Comparison of ENCODE assay signal across 8 mouse cellular contexts in the genomic region with DNA sequence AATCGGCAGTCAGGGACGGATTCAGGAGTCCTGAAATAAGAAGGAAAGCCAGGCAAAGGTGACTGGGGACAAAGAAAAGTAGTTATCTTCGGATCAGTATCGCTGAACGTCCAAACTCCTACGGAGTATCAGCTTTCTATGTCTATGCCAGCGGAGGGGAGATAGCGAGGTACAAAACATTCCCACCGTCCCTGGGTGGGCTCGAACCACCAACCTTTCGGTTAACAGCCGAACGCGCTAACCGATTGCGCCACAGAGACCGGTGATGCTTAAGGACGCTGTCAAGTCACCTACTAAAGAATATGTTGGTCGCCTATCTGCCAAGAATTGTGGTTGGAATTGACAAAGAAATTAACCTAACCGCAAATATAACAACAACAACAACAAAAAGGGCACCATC. TPM values are rescaled to one million over a fixed set of nuclear protein-coding genes. Genes with fewer than 3 reads are reported as not detected.
DNase-seq lines count a peak whose midpoint lies in the region; ATAC-seq and TF ChIP-seq lines count a peak whose summit lies in the region.

No protein-coding gene starts in this region.

- peak overlapping the region; percentile 94 for H3K4me2 ChIP-seq in hindbrain, embryonic 14.5 days (replicated peaks)

- H3K9me3 ChIP-seq in hindbrain, embryonic 14.5 days (ENCODE audit: control insufficient read depth, low read length), result no peaks in the 10 kb centered on the region

- no peaks in the 10 kb centered on the region for H3K36me3 ChIP-seq in hindbrain, embryonic 14.5 days (replicated peaks; ENCODE audit: control insufficient read depth, insufficient read depth)

- CTCF ChIA-PET in Patski (lab: Charles Lee), result interaction anchor here (1.5 kb wide), 1 partner anchor 78 kb away, joined by 4 read pairs; no protein-coding TSS in a partner anchor

- H3K4me3 ChIP-seq in hindbrain, embryonic 14.5 days (replicated peaks; ENCODE audit: low read length), result peak overlapping the region; percentile 64

- H3K27me3 ChIP-seq in Patski, result peaks cover 15% of the 10 kb centered on the region
- peaks cover 30% of the 10 kb centered on the region for H3K27me3 ChIP-seq in hindbrain, embryonic 14.5 days (ENCODE audit: control insufficient read depth, insufficient read depth, low read length)

- WGBS in hindbrain, embryonic 14.5 days, result under 1% methylated on average over 20 of the region's 20 CpGs

- H3K9ac ChIP-seq in hindbrain, embryonic 14.5 days, result peak overlapping the region; percentile 63

- POLR2A ChIA-PET in Patski (lab: Charles Lee), result no interaction called here

- DNase-seq in Patski (ENCODE audit: low read depth, low spot score), result no peak
- peak; percentile 94 to 95 for DNase-seq in cerebellum, postnatal 25 days
- DNase-seq in frontal cortex, postnatal 25 days (ENCODE audit: low spot score in 2 of 2), result peak; percentile 92 to 94
- DNase-seq in hindbrain, embryonic 14.5 days (ENCODE audit: low spot score), result peak; percentile 95
- DNase-seq in layer of hippocampus, postnatal 36 days, result peak; percentile 89 to 94
- DNase-seq in lung, postnatal 36 days, result peak; percentile 90
- peak; percentile 94 for DNase-seq in retina, embryonic 14.5 days (ENCODE audit: low spot score)
- DNase-seq in thymus, postnatal 4 days, result peak; percentile 91

- in situ Hi-C loops in Patski (cut with MboI; ENCODE audit: low pct_unique_long_range_greater_than_20kb), result no loop called here

- no peak for TF ChIP-seq CTCF in Patski (IDR thresholded peaks at IDR 0.05)

- peak; percentile 47 for ATAC-seq in Patski
- ATAC-seq in hindbrain, embryonic 14.5 days (ENCODE audit: low FRiP score), result peak; percentile 80

- no peak overlapping the region for H3K27ac ChIP-seq in hindbrain, embryonic 14.5 days

- peaks cover 15% of the 10 kb centered on the region; the same call in 1 of the 2 replicates for H3K4me1 ChIP-seq in hindbrain, embryonic 14.5 days (replicated peaks; ENCODE audit: control insufficient read depth, insufficient read depth, low read length)

RNA-seq across cellular contexts. Expression of gene Fcgr4, which starts 15.0 kb away (rescaled TPM):
- polyA plus RNA-seq in Patski (2021), result 0.08 TPM
- polyA plus RNA-seq in hindbrain, embryonic 14.5 days (2014; fragmentation: Nextera tagmentation; extraction: Ambion mirVana), result 0.33 and 0.56 TPM in 2 replicates
- under 1 TPM in 1 of 2 experiments, not detected in 1; 0.30 TPM for total RNA-seq in layer of hippocampus, postnatal 36 days (2021)

RNA-seq across cellular contexts. Expression of gene Fcgr3, which starts 31.0 kb away (rescaled TPM):
- polyA plus RNA-seq in Patski (2021), result 0.05 TPM
- 9.6 and 11.6 TPM in 2 replicates for polyA plus RNA-seq in hindbrain, embryonic 14.5 days (2014; fragmentation: Nextera tagmentation; extraction: Ambion mirVana)
- 10 to 100 TPM in 1 of 2 experiments, 1 to 10 TPM in 1; 9.7 to 10.4 TPM for total RNA-seq in layer of hippocampus, postnatal 36 days (2021)

RNA-seq across cellular contexts. Expression of gene Fcgr2b, which starts 57.4 kb away (rescaled TPM):
- 0.08 TPM for polyA plus RNA-seq in Patski (2021)
- polyA plus RNA-seq in hindbrain, embryonic 14.5 days (2014; fragmentation: Nextera tagmentation; extraction: Ambion mirVana), result 1.2 and 1.8 TPM in 2 replicates
- total RNA-seq in layer of hippocampus, postnatal 36 days (2021), result 1 to 10 TPM; 4.5 to 4.6 TPM

Comparison
In these comparisons a context has a peak if more than half of its experiments do, and no peak if none do; other contexts are left out.
1. RNA of gene Fcgr3, which starts 31.0 kb away (polyA plus RNA-seq): 9.6 to 11.6 TPM in hindbrain, embryonic 14.5 days; 0.05 TPM in Patski (single experiment); every median in the first group is over 10 times any median in the second.